Mouse (Mus musculus) lung, embryonic 16.5 days (tissue): ENCODE measurements at regions not wholly inside any gene's neighbourhood (a gene's known extent, or its start where the extent isn't known, plus 50 kb on each side); places are given as distances from the start of the nearest gene placed in this dataset.

Source experiments
- ATAC-seq: fragments of 200-750 bp; cut with Nextera tagmentation; 2 replicates; pipeline ENCODE4 v1.8.0; 2017; ENCODE audit warnings: low read depth, mild to moderate bottlenecking, moderate library complexity
- H3K27ac ChIP-seq: fragments of 300-500 bp; sonication (generic); 2 replicates; pipeline ENCODE4 v1.5.1; 2014; ENCODE audit warnings: mild to moderate bottlenecking, control low read depth, low read length
- H3K27me3 ChIP-seq: fragments of 300-500 bp; sonication (generic); 2 replicates; pipeline ENCODE4 v1.6.1; 2014; ENCODE audit warnings: low read depth, low read length, mixed read lengths; ENCODE audit not compliant: control insufficient read depth, insufficient read depth
- H3K36me3 ChIP-seq: fragments of 300-500 bp; sonication (generic); 2 replicates; pipeline ENCODE4 v1.6.1; 2014; ENCODE audit warnings: low read length; ENCODE audit not compliant: control insufficient read depth, insufficient read depth
- H3K4me1 ChIP-seq: fragments of 300-500 bp; sonication (generic); replicated peaks from 2 replicates; pipeline ENCODE4 v1.6.1; 2014; ENCODE audit warnings: low read length, mixed read lengths; ENCODE audit not compliant: control insufficient read depth, insufficient read depth
- H3K4me2 ChIP-seq: fragments of 300-500 bp; sonication (generic); 2 replicates; pipeline ENCODE4 v1.6.1; 2014; ENCODE audit warnings: low read depth, low read length, control low read depth
- H3K4me3 ChIP-seq: fragments of 300-500 bp; sonication (generic); 2 replicates; pipeline ENCODE4 v1.5.1; 2014; ENCODE audit warnings: mild to moderate bottlenecking, low read length, control low read depth
- H3K9ac ChIP-seq: fragments of 300-500 bp; sonication (generic); 2 replicates; pipeline ENCODE4 v1.6.1; 2014; ENCODE audit warnings: low read length, control low read depth
- H3K9me3 ChIP-seq: fragments of 300-500 bp; sonication (generic); 2 replicates; pipeline ENCODE4 v1.6.1; 2016; ENCODE audit warnings: low read length; ENCODE audit not compliant: control insufficient read depth
- WGBS: fragments of 180-500 bp; shearing (Covaris S2); extraction: QIAGEN DNeasy Blood & Tissue Kit; methylation state at CpG from one replicate; pipeline ENCODE4 v1.1.7; 2014; 5-methylcytosine and 5-hydroxymethylcytosine counted together

- no peak for ATAC-seq
- Histone ChIP-seq H3K9me3 (peaks cover 3% of the 10 kb centered on the region), H3K9ac (no peak overlapping the region), H3K36me3 (no peaks in the 10 kb centered on the region), H3K4me1 (peaks cover 3% of the 10 kb centered on the region; the same call in 1 of the 2 replicates), H3K4me2 (no peak overlapping the region), H3K4me3 (no peak overlapping the region), H3K27ac (no peak overlapping the region), H3K27me3 (no peaks in the 10 kb centered on the region)
- 79% methylated on average over 2 of the region's 2 CpGs for WGBS
Measured at GRCm38 (mm10) chr8:35255327-35255726, 510.3 kb upstream of the Gm19410 start.

- WGBS: 52% methylated on average over 4 of the region's 4 CpGs
- Histone ChIP-seq H3K4me2 (no peak overlapping the region), H3K36me3 (no peaks in the 10 kb centered on the region), H3K9me3 (peaks cover 3% of the 10 kb centered on the region), H3K27ac (no peak overlapping the region), H3K4me1 (no peaks in the 10 kb centered on the region), H3K9ac (no peak overlapping the region), H3K27me3 (no peaks in the 10 kb centered on the region), H3K4me3 (no peak overlapping the region)
- ATAC-seq: no peak
Measured at GRCm38 (mm10) chr8:35256958-35257357, 508.6 kb upstream of the Gm19410 start.

GRCm38 (mm10) chr8:35268221-35268620 is 497.4 kb upstream of the Gm19410 start:
- H3K4me1 ChIP-seq: no peaks in the 10 kb centered on the region
- no peaks in the 10 kb centered on the region for H3K27me3 ChIP-seq
- H3K4me3 ChIP-seq: no peak overlapping the region
- WGBS: 88% methylated on average over 5 of the region's 5 CpGs
- no peak overlapping the region for H3K4me2 ChIP-seq
- no peaks in the 10 kb centered on the region for H3K36me3 ChIP-seq
- ATAC-seq: no peak
- no peak overlapping the region for H3K9ac ChIP-seq
- no peak overlapping the region for H3K27ac ChIP-seq
- H3K9me3 ChIP-seq: no peaks in the 10 kb centered on the region

GRCm38 (mm10) chr8:35268986-35269385 is 496.6 kb upstream of the Gm19410 start:
- Histone ChIP-seq H3K4me2 (no peak overlapping the region), H3K4me1 (no peaks in the 10 kb centered on the region), H3K9me3 (no peaks in the 10 kb centered on the region), H3K9ac (no peak overlapping the region), H3K4me3 (no peak overlapping the region), H3K36me3 (no peaks in the 10 kb centered on the region), H3K27ac (no peak overlapping the region), H3K27me3 (no peaks in the 10 kb centered on the region)
- 95% methylated on average over 2 of the region's 2 CpGs for WGBS
- ATAC-seq: no peak

- H3K27me3 ChIP-seq: no peaks in the 10 kb centered on the region
- H3K27ac ChIP-seq: no peak overlapping the region
- ATAC-seq: no peak
- no peaks in the 10 kb centered on the region for H3K4me1 ChIP-seq
- no peak overlapping the region for H3K4me2 ChIP-seq
- no peaks in the 10 kb centered on the region for H3K9me3 ChIP-seq
- no peak overlapping the region for H3K4me3 ChIP-seq
- H3K9ac ChIP-seq: no peak overlapping the region
- no peaks in the 10 kb centered on the region for H3K36me3 ChIP-seq
- WGBS: 72% methylated on average over 8 of the region's 8 CpGs
Measured at GRCm38 (mm10) chr8:35275972-35276371, 489.6 kb upstream of the Gm19410 start.

GRCm38 (mm10) chr8:35276460-35276859 is 489.1 kb upstream of the Gm19410 start:
- H3K4me3 ChIP-seq: no peak overlapping the region
- H3K36me3 ChIP-seq: no peaks in the 10 kb centered on the region
- H3K27ac ChIP-seq: no peak overlapping the region
- H3K9me3 ChIP-seq: no peaks in the 10 kb centered on the region
- no peak overlapping the region for H3K9ac ChIP-seq
- no peak for ATAC-seq
- no peaks in the 10 kb centered on the region for H3K27me3 ChIP-seq
- H3K4me1 ChIP-seq: no peaks in the 10 kb centered on the region
- WGBS: 73% methylated on average over 7 of the region's 7 CpGs
- H3K4me2 ChIP-seq: no peak overlapping the region

- H3K4me1 ChIP-seq: no peaks in the 10 kb centered on the region
- no peak for ATAC-seq
- H3K9ac ChIP-seq: no peak overlapping the region
- no peaks in the 10 kb centered on the region for H3K27me3 ChIP-seq
- 91% methylated on average over 8 of the region's 8 CpGs for WGBS
- H3K36me3 ChIP-seq: no peaks in the 10 kb centered on the region
- H3K4me3 ChIP-seq: no peak overlapping the region
- H3K9me3 ChIP-seq: no peaks in the 10 kb centered on the region
- H3K4me2 ChIP-seq: no peak overlapping the region
- no peak overlapping the region for H3K27ac ChIP-seq
Measured at GRCm38 (mm10) chr8:35278946-35279345, 486.6 kb upstream of the Gm19410 start.

GRCm38 (mm10) chr8:35280741-35281140 is 484.8 kb upstream of the Gm19410 start:
- ATAC-seq: no peak
- no peaks in the 10 kb centered on the region for H3K9me3 ChIP-seq
- no peaks in the 10 kb centered on the region for H3K27me3 ChIP-seq
- H3K36me3 ChIP-seq: no peaks in the 10 kb centered on the region
- WGBS: 88% methylated on average over 6 of the region's 6 CpGs
- no peak overlapping the region for H3K27ac ChIP-seq
- no peak overlapping the region for H3K4me3 ChIP-seq
- H3K9ac ChIP-seq: no peak overlapping the region
- no peaks in the 10 kb centered on the region for H3K4me1 ChIP-seq
- H3K4me2 ChIP-seq: no peak overlapping the region

GRCm38 (mm10) chr8:35283366-35283765 is 482.2 kb upstream of the Gm19410 start:
- ATAC-seq: no peak
- H3K4me2 ChIP-seq: no peak overlapping the region
- no peaks in the 10 kb centered on the region for H3K4me1 ChIP-seq
- H3K36me3 ChIP-seq: no peaks in the 10 kb centered on the region
- H3K4me3 ChIP-seq: no peak overlapping the region
- H3K27ac ChIP-seq: no peak overlapping the region
- no peaks in the 10 kb centered on the region for H3K9me3 ChIP-seq
- no peaks in the 10 kb centered on the region for H3K27me3 ChIP-seq
- H3K9ac ChIP-seq: no peak overlapping the region
- WGBS: 89% methylated on average over 9 of the region's 9 CpGs

GRCm38 (mm10) chr8:35289018-35289417 is 476.6 kb upstream of the Gm19410 start:
- Histone ChIP-seq H3K9me3 (0 out of 2 replicates have a peak, but pooled peaks cover 2% of the 10 kb centered on the region), H3K36me3 (no peaks in the 10 kb centered on the region), H3K4me2 (no peak overlapping the region), H3K9ac (no peak overlapping the region), H3K27ac (peak overlapping the region; percentile 53), H3K4me3 (no peak overlapping the region), H3K4me1 (peaks cover 7% of the 10 kb centered on the region), H3K27me3 (no peaks in the 10 kb centered on the region)
- WGBS: 41% methylated on average over 5 of the region's 5 CpGs
- no peak for ATAC-seq
